Comparison of ENCODE assay signal across 26 mouse cellular contexts in genomic region chr2:156668625-156669024, GRCm38 (mm10).
"Had no signal": no experiment of that assay in that cellular context is flagged by ENCODE, and none has a peak within 500 bp of the region (broad histone marks: within the 10 kb centered on the region; RNA-seq: fewer than 3 reads in every experiment).

No protein-coding gene starts in this region.

- H3K36me3 ChIP-seq: limb, embryonic 10.5 days; limb, embryonic 12.5 days; limb, embryonic 13.5 days; limb, embryonic 15.5 days; liver, embryonic 12.5 days; liver, embryonic 13.5 days; liver, embryonic 15.5 days; lung, embryonic 15.5 days; midbrain, embryonic 10.5 days; midbrain, embryonic 12.5 days; midbrain, embryonic 13.5 days; midbrain, embryonic 15.5 days had no signal

- H3K27me3 ChIP-seq: liver, embryonic 13.5 days; liver, embryonic 15.5 days; lung, embryonic 15.5 days; midbrain, embryonic 13.5 days; midbrain, embryonic 15.5 days had no signal

- H3K9me3 ChIP-seq: limb, embryonic 10.5 days; limb, embryonic 12.5 days; limb, embryonic 13.5 days; limb, embryonic 15.5 days; liver, embryonic 12.5 days; liver, embryonic 13.5 days; liver, embryonic 15.5 days; lung, embryonic 15.5 days; megakaryocyte, embryonic 14.5 days; midbrain, embryonic 10.5 days; midbrain, embryonic 12.5 days; midbrain, embryonic 13.5 days; midbrain, embryonic 15.5 days had no signal

- H3K4me1 ChIP-seq: limb, embryonic 12.5 days; limb, embryonic 15.5 days; liver, embryonic 12.5 days; liver, embryonic 13.5 days; liver, embryonic 15.5 days; lung, embryonic 15.5 days; megakaryocyte, embryonic 14.5 days had no signal

- DNase-seq: left cerebral cortex, postnatal 4 days; liver; liver, embryonic 13.5 days; liver, postnatal 0 days; lung, adult 2 months; lung, embryonic 14.5 days; lung, postnatal 10 days; lung, postnatal 14 days; lung, postnatal 36 days; lung, postnatal 4 days; midbrain, embryonic 14.5 days had no signal

- H3K27ac ChIP-seq: limb, embryonic 10.5 days; limb, embryonic 12.5 days; limb, embryonic 13.5 days; limb, embryonic 15.5 days; liver, embryonic 12.5 days; liver, embryonic 13.5 days; liver, embryonic 14.5 days; liver, embryonic 15.5 days; lung, embryonic 15.5 days; macrophage; midbrain, embryonic 10.5 days; midbrain, embryonic 12.5 days; midbrain, embryonic 13.5 days; midbrain, embryonic 15.5 days had no signal

- H3K9ac ChIP-seq: limb, embryonic 12.5 days; limb, embryonic 13.5 days; limb, embryonic 15.5 days; liver, embryonic 12.5 days; liver, embryonic 13.5 days; liver, embryonic 14.5 days; liver, embryonic 15.5 days; liver, postnatal 0 days; lung, embryonic 14.5 days; lung, embryonic 15.5 days; midbrain, embryonic 12.5 days; midbrain, embryonic 13.5 days; midbrain, embryonic 15.5 days had no signal

- H3K4me3 ChIP-seq: limb, embryonic 10.5 days; limb, embryonic 12.5 days; limb, embryonic 13.5 days; limb, embryonic 15.5 days; liver, embryonic 12.5 days; liver, embryonic 13.5 days; liver, embryonic 15.5 days; lung, embryonic 15.5 days; megakaryocyte, embryonic 14.5 days; midbrain, embryonic 10.5 days; midbrain, embryonic 12.5 days; midbrain, embryonic 13.5 days; midbrain, embryonic 15.5 days; myocyte had no signal
